In the genomic region with DNA sequence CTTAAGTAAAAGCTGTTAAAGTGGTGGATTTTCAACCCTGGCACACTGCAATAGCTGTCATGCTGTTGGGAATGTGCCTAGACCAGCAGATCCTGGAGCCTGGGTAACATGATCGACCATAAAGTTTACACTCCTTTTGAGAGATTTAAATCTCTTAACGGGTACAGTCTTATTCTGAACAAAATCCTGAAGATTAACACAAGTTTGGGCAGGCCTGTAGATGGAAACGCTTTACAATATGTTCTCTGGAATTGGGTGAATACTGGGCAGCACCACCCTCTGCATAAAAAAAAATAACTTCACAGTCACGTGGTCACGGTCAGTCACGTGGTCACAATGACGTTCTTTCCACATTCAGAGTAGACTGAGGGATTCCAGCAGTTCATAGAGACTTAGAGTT, we compare ENCODE assay signal across 15 mouse cellular contexts. TPM values are rescaled to one million over a fixed set of nuclear protein-coding genes. Genes with fewer than 3 reads are reported as not detected.
DNase-seq lines count a peak whose midpoint lies in the region; ATAC-seq and TF ChIP-seq lines count a peak whose summit lies in the region.
"Had no signal": no experiment of that assay in that cellular context is flagged by ENCODE, and none has a peak within 500 bp of the region (broad histone marks: within the 10 kb centered on the region; RNA-seq: fewer than 3 reads in every experiment).

No protein-coding gene starts in this region.

- in situ Hi-C loops in ES-E14 (cut with MboI; ENCODE audit: low sequenced_read_pairs in 2 of 2, unreplicated experiment in 2 of 2), result no loop called here

- intact Hi-C loops in left cerebral cortex, adult 2 months (cut with DNase I), result no loop called here
- intact Hi-C loops in left cerebral cortex, postnatal 36 days (cut with DNase I), result no loop called here

- no peak for DNase-seq in left cerebral cortex, adult 2 months (ENCODE audit: extremely low spot score in 1 of 2, low spot score in 2 of 2)
- DNase-seq in left cerebral cortex, postnatal 36 days (ENCODE audit: low spot score in 2 of 2), result no peak
- DNase-seq in ES-E14 (ENCODE audit: low read depth, low spot score), result no peak
- DNase-seq in cerebellum, adult 11-12 months, result no peak
- DNase-seq in lung, adult 18-20 months, result no peak
- DNase-seq: adrenal gland, postnatal 14 days; cerebellum, adult 9-11 months; heart, adult 18-20 months; kidney, adult 11 months; midbrain, embryonic 14.5 days had no signal

- no peak overlapping the region for H3K4me2 ChIP-seq in embryonic facial prominence, embryonic 13.5 days
- H3K4me2 ChIP-seq in limb, embryonic 15.5 days, result no peak overlapping the region
- H3K4me2 ChIP-seq: lung, embryonic 15.5 days had no signal

- H3K4me3 ChIP-seq in left cerebral cortex, adult 2 months, result peak overlapping the region; percentile 34
- no peak overlapping the region for H3K4me3 ChIP-seq in ES-E14 (ENCODE audit: insufficient read depth in 1 of 2, low read depth in 1 of 2, low read length in 2 of 2, poor library complexity in 1 of 2, severe bottlenecking in 1 of 2)
- H3K4me3 ChIP-seq in embryonic facial prominence, embryonic 13.5 days, result no peak overlapping the region
- no peak overlapping the region for H3K4me3 ChIP-seq in limb, embryonic 15.5 days
- H3K4me3 ChIP-seq: lung, embryonic 15.5 days had no signal

- peak; percentile 59; the same call in 1 of the 2 replicates for ATAC-seq in embryonic facial prominence, embryonic 13.5 days (ENCODE audit: insufficient number of reproducible peaks, insufficient read depth, low FRiP score, low TSS enrichment, low read depth)
- peak; percentile 62; the same call in 1 of the 2 replicates for ATAC-seq in limb, embryonic 15.5 days (ENCODE audit: insufficient number of reproducible peaks, low FRiP score, low TSS enrichment, low read depth)
- ATAC-seq: hindbrain, postnatal 0 days had no signal

- no peak overlapping the region for H3K9ac ChIP-seq in ES-E14 (ENCODE audit: insufficient read depth, low read depth, low read length, poor library complexity, severe bottlenecking)
- H3K9ac ChIP-seq in embryonic facial prominence, embryonic 13.5 days, result no peak overlapping the region
- no peak overlapping the region for H3K9ac ChIP-seq in limb, embryonic 15.5 days
- H3K9ac ChIP-seq: lung, embryonic 15.5 days had no signal

- H3K27me3 ChIP-seq in embryonic facial prominence, embryonic 13.5 days, result no peaks in the 10 kb centered on the region
- no peaks in the 10 kb centered on the region for H3K27me3 ChIP-seq in limb, embryonic 15.5 days
- H3K27me3 ChIP-seq: lung, embryonic 15.5 days had no signal

- H3K36me3 ChIP-seq in ES-E14 (ENCODE audit: control insufficient read depth, insufficient read depth, low read length, poor library complexity, severe bottlenecking), result no peaks in the 10 kb centered on the region
- peaks cover 21% of the 10 kb centered on the region; the same call in 1 of the 2 replicates for H3K36me3 ChIP-seq in embryonic facial prominence, embryonic 13.5 days
- H3K36me3 ChIP-seq in limb, embryonic 15.5 days, result peaks cover 7% of the 10 kb centered on the region

- 69% methylated on average over 7 of the region's 7 CpGs for WGBS in embryonic facial prominence, embryonic 13.5 days
- WGBS in limb, embryonic 15.5 days, result 41% methylated on average over 7 of the region's 7 CpGs

- H3K4me1 ChIP-seq in ES-E14 (ENCODE audit: control insufficient read depth in 2 of 2, insufficient read depth in 2 of 2, low read length in 2 of 2, poor library complexity in 1 of 2), result no peaks in the 10 kb centered on the region
- peaks cover 9% of the 10 kb centered on the region for H3K4me1 ChIP-seq in embryonic facial prominence, embryonic 13.5 days
- H3K4me1 ChIP-seq in limb, embryonic 15.5 days, result peaks cover 10% of the 10 kb centered on the region; the same call in 1 of the 2 replicates

- H3K27ac ChIP-seq in left cerebral cortex, adult 2 months, result no peak overlapping the region
- H3K27ac ChIP-seq in ES-E14 (ENCODE audit: insufficient read depth, low read depth, low read length, poor library complexity, severe bottlenecking), result no peak overlapping the region
- no peak overlapping the region for H3K27ac ChIP-seq in embryonic facial prominence, embryonic 13.5 days
- H3K27ac ChIP-seq in limb, embryonic 15.5 days, result peak overlapping the region; percentile 19; the same call in 1 of the 2 replicates
- H3K27ac ChIP-seq: hindbrain, postnatal 0 days; kidney, postnatal 0 days; lung, embryonic 15.5 days had no signal

- no peak for TF ChIP-seq CTCF in left cerebral cortex, adult 2 months (IDR thresholded peaks at IDR 0.05)

- no peaks in the 10 kb centered on the region for H3K9me3 ChIP-seq in ES-E14 (ENCODE audit: control insufficient read depth, insufficient read depth, low read depth, low read length)
- H3K9me3 ChIP-seq in embryonic facial prominence, embryonic 13.5 days, result no peaks in the 10 kb centered on the region
- H3K9me3 ChIP-seq in limb, embryonic 15.5 days, result no peaks in the 10 kb centered on the region
- H3K9me3 ChIP-seq: lung, embryonic 15.5 days had no signal

TF ChIP-seq in ES-E14, 5 proteins besides CTCF, POLR2A, EP300 and RAD21:
- TF ChIP-seq ZNF384 (IDR thresholded peaks at IDR 0.05; ENCODE audit: low read depth, low read length), result peak; percentile 59
- no peak for TF ChIP-seq CHD2 (IDR thresholded peaks at IDR 0.05; ENCODE audit: low read depth, low read length)
TF ChIP-seq in ES-E14: peak in this region for 1.

RNA-seq across cellular contexts. Expression of a gene that starts 10.3 kb away (rescaled TPM):
- 10 to 100 TPM; 16.8 to 19.1 TPM for total RNA-seq in left cerebral cortex, adult 2 months (2021)
- 10 to 100 TPM; 20.4 to 26.0 TPM for total RNA-seq in left cerebral cortex, postnatal 36 days (2021)
- total RNA-seq in ES-E14 (2012; rRNA removed), result 0.16 and 0.27 TPM in 2 replicates
- 36.2 and 42.8 TPM in 2 replicates for polyA plus RNA-seq in embryonic facial prominence, embryonic 13.5 days (2015; fragmentation: Nextera tagmentation; extraction: Ambion mirVana)
- 150 and 174 TPM in 2 replicates for polyA plus RNA-seq in limb, embryonic 15.5 days (2015; fragmentation: Nextera tagmentation; extraction: Ambion mirVana)

Comparison
In these comparisons a context has a peak if more than half of its experiments do, and no peak if none do; other contexts are left out.
1. RNA of a gene that starts 10.3 kb away (total RNA-seq): 20.4 to 26.0 TPM in left cerebral cortex, postnatal 36 days and 16.8 to 19.1 TPM in left cerebral cortex, adult 2 months; 0.16 to 0.27 TPM in ES-E14; every median in the first group is over 10 times any median in the second.